Mouse (Mus musculus) embryonic fibroblast, embryonic 13.5 days (primary cell): ENCODE data around the gene Unc13c. TPM values are rescaled to one million over a fixed set of nuclear protein-coding genes. Genes with fewer than 3 reads are reported as not detected.

Experiments used
- H3K27ac ChIP-seq: 2 replicates; pipeline ENCODE4 v1.5.1; 2012; ENCODE audit warnings: low read length, control low read depth, inconsistent platforms; ENCODE audit not compliant: insufficient read depth
- H3K4me1 ChIP-seq: 2 replicates; pipeline ENCODE4 v1.6.1; 2011; ENCODE audit warnings: low read length; ENCODE audit not compliant: control insufficient read depth, insufficient read depth
- H3K4me3 ChIP-seq: 2 replicates; pipeline ENCODE4 v1.5.1; 2011; ENCODE audit warnings: mild to moderate bottlenecking, control low read depth, low read length; ENCODE audit not compliant: insufficient read depth
- CTCF ChIP-seq: IDR thresholded peaks from 2 replicates; pipeline ENCODE4 v1.5.1; 2011; ENCODE audit warnings: mild to moderate bottlenecking, control low read depth, low read length, moderate library complexity, borderline replicate concordance; ENCODE audit not compliant: insufficient read depth
- POLR2A ChIP-seq: IDR thresholded peaks from 2 replicates; pipeline ENCODE4 v1.6.1; 2011; ENCODE audit warnings: low read depth, mild to moderate bottlenecking, control low read depth, low read length, moderate library complexity
- polyA plus RNA-seq: library from polyadenylated mRNA; stranded (reverse); fragments of >200 nt; gene quantifications from 2 replicates; pipeline ENCODE4 v1.2.4, GENCODE M21; 2011; ENCODE audit warnings: low read depth; ENCODE audit not compliant: missing spikeins, insufficient read length

Unc13c gene
- polyA plus RNA-seq = 1.3 and 1.4 TPM in 2 replicates

GRCm38 (mm10) chr9:73968641-73969121 is at the start of gene Unc13c:
Gene Unc13c, minus strand, starts transcription at chr9:73968966.
- peak within 1 kb of the TSS; percentile 15 for H3K4me3 ChIP-seq
- TF ChIP-seq POLR2A = no peak
- 0 out of 2 replicates have a peak, but pooled peaks have one; percentile 13 for TF ChIP-seq CTCF
- no peak within 1 kb of the TSS for H3K27ac ChIP-seq
- H3K4me1 ChIP-seq = peaks cover 10% of the 10 kb centered on the region; the same call in 1 of the 2 replicates

GRCm38 (mm10) chr9:74007976-74008686 is 39.4 kb upstream of the Unc13c start:
- no peak overlapping the region for H3K27ac ChIP-seq
- H3K4me3 ChIP-seq = no peak overlapping the region
- TF ChIP-seq CTCF = no peak
- H3K4me1 ChIP-seq = no peaks in the 10 kb centered on the region

GRCm38 (mm10) chr9:74002388-74002990 is 33.7 kb upstream of the Unc13c start:
- H3K27ac ChIP-seq = no peak overlapping the region
- H3K4me1 ChIP-seq = no peaks in the 10 kb centered on the region
- TF ChIP-seq POLR2A (no peak), CTCF (no peak)
- no peak overlapping the region for H3K4me3 ChIP-seq

GRCm38 (mm10) chr9:73988096-73988495 is 19.3 kb upstream of the Unc13c start:
- H3K4me3 ChIP-seq = no peak overlapping the region
- no peak overlapping the region for H3K27ac ChIP-seq
- TF ChIP-seq POLR2A (no peak), CTCF (no peak)
- no peaks in the 10 kb centered on the region for H3K4me1 ChIP-seq

- no peak for TF ChIP-seq POLR2A
- Histone ChIP-seq H3K4me3 (no peak overlapping the region), H3K27ac (no peak overlapping the region), H3K4me1 (no peaks in the 10 kb centered on the region)
These were observed 18.5 kb upstream of the Unc13c start for GRCm38 (mm10) chr9:73987236-73987635.

GRCm38 (mm10) chr9:73982597-73983344 is 14.0 kb upstream of the Unc13c start:
- Histone ChIP-seq H3K4me3 (no peak overlapping the region), H3K27ac (no peak overlapping the region), H3K4me1 (no peaks in the 10 kb centered on the region)
- no peak for TF ChIP-seq CTCF

GRCm38 (mm10) chr9:73972327-73972988 is 3.7 kb upstream of the Unc13c start:
- TF ChIP-seq POLR2A = no peak
- H3K4me1 ChIP-seq = no peaks in the 10 kb centered on the region
- H3K27ac ChIP-seq = no peak overlapping the region
- H3K4me3 ChIP-seq = no peak overlapping the region

- TF ChIP-seq CTCF = no peak
- TF ChIP-seq POLR2A = no peak
- Histone ChIP-seq H3K27ac (no peak overlapping the region), H3K4me1 (peaks cover 5% of the 10 kb centered on the region; the same call in 1 of the 2 replicates)
These were observed 2.0 kb upstream of the Unc13c start for GRCm38 (mm10) chr9:73970717-73971116.

GRCm38 (mm10) chr9:73965322-73965915 is 3.3 kb downstream of the Unc13c start:
- H3K27ac ChIP-seq = no peak overlapping the region
- TF ChIP-seq POLR2A = no peak
- no peak for TF ChIP-seq CTCF
- H3K4me1 ChIP-seq = peaks cover 10% of the 10 kb centered on the region; the same call in 1 of the 2 replicates
- H3K4me3 ChIP-seq = no peak overlapping the region

More at GRCm38 (mm10) chr9:73970717-73971116, 2.0 kb upstream of the Unc13c start:
- no peak overlapping the region for H3K4me3 ChIP-seq

- Histone ChIP-seq H3K4me3 (no peak overlapping the region), H3K4me1 (peaks cover 10% of the 10 kb centered on the region; the same call in 1 of the 2 replicates), H3K27ac (no peak overlapping the region)
- no peak for TF ChIP-seq CTCF
- TF ChIP-seq POLR2A = no peak
These were observed 6.3 kb downstream of the Unc13c start for GRCm38 (mm10) chr9:73962471-73962870.
